Mouse (Mus musculus): ENCODE results near the gene Pafah1b2. TPM values are rescaled to one million over a fixed set of nuclear protein-coding genes. Genes with fewer than 3 reads are reported as not detected.

Gene Pafah1b2
- polyA plus RNA-seq, 1 experiment from 2014 or later: 314 TPM

DNA sequence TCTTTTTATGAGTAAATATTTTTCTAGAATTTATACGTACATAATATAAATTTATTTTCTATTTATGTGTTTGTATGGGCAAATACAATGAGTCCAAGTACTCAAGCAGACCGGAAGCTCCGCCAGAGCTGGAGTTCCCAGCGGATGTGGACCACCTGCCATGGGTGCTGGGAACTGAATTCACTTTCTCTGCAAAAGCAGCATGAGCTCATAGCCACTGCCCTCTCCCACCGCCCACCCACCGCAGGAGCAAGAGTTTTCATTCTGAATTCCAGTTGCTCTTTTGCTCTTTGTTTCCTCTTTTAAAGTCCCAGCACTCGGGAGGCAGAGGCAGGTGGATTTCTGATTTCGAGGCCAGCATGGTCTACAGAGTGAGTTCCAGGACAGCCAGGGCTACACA lies 31.1 kb upstream of the Pafah1b2 start:
- no peak overlapping the region for H3K9ac ChIP-seq (ENCODE audit: low read length)

DNA sequence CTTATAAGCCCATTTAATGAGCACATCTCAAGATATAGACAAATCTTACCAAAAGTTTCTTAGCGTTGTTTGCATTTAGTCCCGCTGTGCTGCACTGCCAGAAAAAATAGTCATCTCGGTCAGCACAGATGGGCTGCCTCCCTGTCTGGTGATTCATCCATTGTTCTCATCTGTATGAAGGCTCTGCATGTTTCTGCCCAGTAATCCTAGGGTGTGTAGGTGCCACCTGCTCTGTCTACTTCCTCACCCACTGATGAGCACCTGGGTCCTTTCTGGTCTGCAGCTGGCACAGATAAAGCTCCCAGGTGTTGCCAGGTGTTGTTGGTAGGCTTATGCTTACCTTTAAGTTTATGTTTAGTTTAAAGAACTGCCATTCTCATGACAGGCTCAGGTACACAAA lies 29.9 kb upstream of the Pafah1b2 start:
- H3K4me1 ChIP-seq (ENCODE audit: control insufficient read depth, insufficient read depth, low read length): no peaks in the 10 kb centered on the region
- WGBS: 79% methylated on average over 3 of the region's 3 CpGs
- no peak overlapping the region for H3K4me2 ChIP-seq (ENCODE audit: low read length)
- no peak for ATAC-seq
- no peak for DNase-seq (ENCODE audit: low spot score)
- no peak overlapping the region for H3K27ac ChIP-seq (ENCODE audit: low read depth, low read length)
- no peaks in the 10 kb centered on the region for H3K27me3 ChIP-seq (replicated peaks; ENCODE audit: control insufficient read depth, insufficient read depth, low read length)
- no peaks in the 10 kb centered on the region for H3K36me3 ChIP-seq (ENCODE audit: control insufficient read depth, insufficient read depth, low read length)
- no peak overlapping the region for H3K4me3 ChIP-seq (ENCODE audit: low read depth, low read length)
- no peak overlapping the region for H3K9ac ChIP-seq (ENCODE audit: low read length)
- no peaks in the 10 kb centered on the region for H3K9me3 ChIP-seq (replicated peaks; ENCODE audit: control insufficient read depth, low read length)

More for the DNA sequence above, 31.1 kb upstream of the Pafah1b2 start:
- ATAC-seq: no peak
- H3K36me3 ChIP-seq (ENCODE audit: control insufficient read depth, insufficient read depth, low read length): no peaks in the 10 kb centered on the region
- no peak overlapping the region for H3K27ac ChIP-seq (ENCODE audit: low read depth, low read length)
- no peak overlapping the region for H3K4me3 ChIP-seq (ENCODE audit: low read depth, low read length)
- 77% methylated on average over 8 of the region's 8 CpGs for WGBS
- no peak for DNase-seq (ENCODE audit: low spot score)
- H3K27me3 ChIP-seq (replicated peaks; ENCODE audit: control insufficient read depth, insufficient read depth, low read length): no peaks in the 10 kb centered on the region
- no peak overlapping the region for H3K4me2 ChIP-seq (ENCODE audit: low read length)
- H3K4me1 ChIP-seq (ENCODE audit: control insufficient read depth, insufficient read depth, low read length): no peaks in the 10 kb centered on the region
- H3K9me3 ChIP-seq (replicated peaks; ENCODE audit: control insufficient read depth, low read length): no peaks in the 10 kb centered on the region

DNA sequence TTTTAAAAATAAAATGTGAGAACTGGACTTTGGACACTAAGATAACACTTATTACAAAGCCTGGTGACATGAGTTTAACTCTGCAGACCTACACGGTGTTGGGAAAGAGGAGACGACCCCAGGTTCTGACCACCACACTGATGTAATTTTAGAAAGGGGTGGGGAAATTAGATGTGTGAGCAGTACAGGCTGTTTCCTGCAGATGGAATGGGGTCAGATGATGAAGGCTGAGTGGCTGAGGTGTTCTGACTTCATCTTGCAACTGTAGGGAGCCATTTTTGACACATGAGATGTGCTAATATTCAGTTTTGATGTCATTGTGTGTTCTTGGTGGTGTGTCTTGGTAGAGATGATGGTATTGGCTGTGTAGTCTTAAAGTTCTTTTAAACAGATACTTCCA lies 28.7 kb upstream of the Pafah1b2 start:
- Histone ChIP-seq H3K27me3 (replicated peaks; ENCODE audit: control insufficient read depth, insufficient read depth, low read length) (no peaks in the 10 kb centered on the region), H3K4me2 (ENCODE audit: low read length) (no peak overlapping the region), H3K27ac (ENCODE audit: low read depth, low read length) (no peak overlapping the region), H3K9me3 (replicated peaks; ENCODE audit: control insufficient read depth, low read length) (no peaks in the 10 kb centered on the region), H3K9ac (ENCODE audit: low read length) (no peak overlapping the region), H3K36me3 (ENCODE audit: control insufficient read depth, insufficient read depth, low read length) (no peaks in the 10 kb centered on the region), H3K4me1 (ENCODE audit: control insufficient read depth, insufficient read depth, low read length) (no peaks in the 10 kb centered on the region), H3K4me3 (ENCODE audit: low read depth, low read length) (no peak overlapping the region)
- ATAC-seq: no peak
- WGBS: 94% methylated on average over 2 of the region's 2 CpGs
- DNase-seq (ENCODE audit: low spot score): no peak

DNA sequence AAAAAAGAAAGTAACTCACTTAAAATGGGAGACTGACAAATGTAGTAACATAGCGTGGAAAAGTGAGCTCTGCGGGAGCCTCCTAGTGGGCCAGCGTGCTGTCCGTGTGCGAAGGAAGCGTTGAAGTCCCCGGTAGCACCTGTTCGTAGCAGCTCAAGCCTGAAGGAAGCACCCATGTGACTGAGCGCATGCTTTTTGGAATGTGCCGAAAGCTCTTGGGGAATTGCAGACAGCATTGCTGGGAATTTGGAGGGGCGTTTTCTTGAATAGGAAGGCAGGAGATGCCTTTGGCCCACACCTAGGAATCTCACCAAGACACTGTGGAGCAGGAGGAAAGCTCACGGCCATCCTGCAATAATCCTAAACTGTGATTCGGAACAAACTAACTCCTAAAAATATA lies 26.3 kb upstream of the Pafah1b2 start:
- H3K36me3 ChIP-seq (ENCODE audit: control insufficient read depth, insufficient read depth, low read length): no peaks in the 10 kb centered on the region
- no peaks in the 10 kb centered on the region for H3K4me1 ChIP-seq (ENCODE audit: control insufficient read depth, insufficient read depth, low read length)
- H3K4me3 ChIP-seq (ENCODE audit: low read depth, low read length): no peak overlapping the region
- H3K27me3 ChIP-seq (replicated peaks; ENCODE audit: control insufficient read depth, insufficient read depth, low read length): no peaks in the 10 kb centered on the region
- no peak for DNase-seq (ENCODE audit: low spot score)
- H3K27ac ChIP-seq (ENCODE audit: low read depth, low read length): no peak overlapping the region
- WGBS: 95% methylated on average over 13 of the region's 13 CpGs
- no peaks in the 10 kb centered on the region for H3K9me3 ChIP-seq (replicated peaks; ENCODE audit: control insufficient read depth, low read length)
- no peak overlapping the region for H3K4me2 ChIP-seq (ENCODE audit: low read length)
- no peak for ATAC-seq
- no peak overlapping the region for H3K9ac ChIP-seq (ENCODE audit: low read length)

DNA sequence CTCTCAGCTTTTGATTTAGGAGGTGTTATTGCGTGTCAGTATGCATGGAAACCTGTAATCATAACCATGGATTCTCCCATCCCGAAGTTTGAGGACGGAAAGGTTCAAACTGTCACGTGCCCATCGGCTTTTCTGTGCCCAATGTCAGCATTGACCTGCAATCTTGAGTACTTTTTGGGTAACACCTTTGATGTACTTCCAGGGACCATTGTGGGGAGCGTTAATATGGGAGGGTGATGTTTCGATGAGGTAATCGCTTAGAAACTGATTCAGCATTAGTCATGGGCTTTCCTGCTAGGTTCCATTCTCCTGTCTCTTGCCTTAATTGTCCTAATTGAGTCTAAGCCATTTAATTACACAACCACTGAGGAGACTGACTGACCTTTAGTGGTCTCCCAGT lies 24.4 kb upstream of the Pafah1b2 start:
- 91% methylated on average over 8 of the region's 8 CpGs for WGBS
- Histone ChIP-seq H3K36me3 (ENCODE audit: control insufficient read depth, insufficient read depth, low read length) (no peaks in the 10 kb centered on the region), H3K4me2 (ENCODE audit: low read length) (no peak overlapping the region), H3K4me1 (ENCODE audit: control insufficient read depth, insufficient read depth, low read length) (peaks cover 5% of the 10 kb centered on the region), H3K9me3 (replicated peaks; ENCODE audit: control insufficient read depth, low read length) (no peaks in the 10 kb centered on the region), H3K27me3 (replicated peaks; ENCODE audit: control insufficient read depth, insufficient read depth, low read length) (no peaks in the 10 kb centered on the region), H3K27ac (ENCODE audit: low read depth, low read length) (no peak overlapping the region), H3K4me3 (ENCODE audit: low read depth, low read length) (no peak overlapping the region), H3K9ac (ENCODE audit: low read length) (no peak overlapping the region)
- no peak for DNase-seq (ENCODE audit: low spot score)
- no peak for ATAC-seq

DNA sequence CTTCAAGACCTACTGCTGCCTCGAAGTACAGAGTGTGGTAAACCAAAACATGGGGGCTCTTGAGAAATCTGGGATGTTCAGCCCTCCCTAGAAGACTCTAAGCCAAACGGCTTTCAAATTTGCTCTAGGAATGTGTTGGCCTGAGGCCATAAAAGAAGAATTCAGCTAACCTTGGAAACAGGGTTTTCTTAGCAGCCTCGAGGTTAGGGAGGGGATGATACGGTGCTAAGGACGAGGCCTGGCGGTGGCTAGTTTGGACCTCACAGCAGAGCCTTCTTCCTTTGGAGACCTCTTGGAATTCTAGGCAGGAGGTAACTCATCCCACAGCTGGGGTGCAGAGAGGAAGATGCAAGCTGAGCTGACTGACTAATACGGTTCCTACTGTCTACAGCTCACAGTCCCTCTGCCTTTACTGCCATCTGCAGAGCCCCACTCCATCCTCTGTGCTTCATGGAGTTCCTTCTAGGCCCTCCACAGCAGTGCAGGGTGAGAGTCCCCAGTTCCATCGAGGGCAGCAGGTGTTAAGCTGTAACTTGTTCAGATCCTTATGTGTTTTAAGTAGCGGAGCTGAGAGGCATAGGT lies 22.9 kb upstream of the Pafah1b2 start:
- H3K4me1 ChIP-seq (ENCODE audit: control insufficient read depth, insufficient read depth, low read length): peaks cover 8% of the 10 kb centered on the region
- no peak for ATAC-seq
- no peaks in the 10 kb centered on the region for H3K27me3 ChIP-seq (replicated peaks; ENCODE audit: control insufficient read depth, insufficient read depth, low read length)
- no peak overlapping the region for H3K4me3 ChIP-seq (ENCODE audit: low read depth, low read length)
- no peak overlapping the region for H3K9ac ChIP-seq (ENCODE audit: low read length)
- H3K36me3 ChIP-seq (ENCODE audit: control insufficient read depth, insufficient read depth, low read length): no peaks in the 10 kb centered on the region
- DNase-seq (ENCODE audit: low spot score): no peak
- no peak overlapping the region for H3K4me2 ChIP-seq (ENCODE audit: low read length)
- H3K27ac ChIP-seq (ENCODE audit: low read depth, low read length): no peak overlapping the region
- no peaks in the 10 kb centered on the region for H3K9me3 ChIP-seq (replicated peaks; ENCODE audit: control insufficient read depth, low read length)
- 68% methylated on average over 9 of the region's 9 CpGs for WGBS

DNA sequence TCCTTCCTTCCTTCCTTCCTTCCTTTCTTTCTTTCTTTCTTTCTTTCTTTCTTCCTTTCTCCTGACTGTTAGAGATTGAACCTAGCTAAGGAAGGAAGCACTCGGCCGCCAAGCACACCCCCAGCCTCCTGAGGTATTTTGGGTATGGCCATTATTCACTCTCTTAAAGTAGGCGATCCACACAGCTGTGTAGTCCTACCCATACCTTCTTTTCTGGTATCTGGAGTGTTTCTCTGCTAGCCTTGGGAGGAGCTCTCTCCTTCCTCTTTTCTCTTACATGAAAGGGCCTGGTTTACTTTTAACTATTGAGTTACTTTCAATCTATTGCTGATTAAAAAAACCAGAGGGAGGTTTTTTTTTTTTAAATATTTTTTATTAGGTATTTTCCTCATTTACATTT lies 21.4 kb upstream of the Pafah1b2 start:
- 86% methylated on average over 3 of the region's 3 CpGs for WGBS
- DNase-seq (ENCODE audit: low spot score): no peak

DNA sequence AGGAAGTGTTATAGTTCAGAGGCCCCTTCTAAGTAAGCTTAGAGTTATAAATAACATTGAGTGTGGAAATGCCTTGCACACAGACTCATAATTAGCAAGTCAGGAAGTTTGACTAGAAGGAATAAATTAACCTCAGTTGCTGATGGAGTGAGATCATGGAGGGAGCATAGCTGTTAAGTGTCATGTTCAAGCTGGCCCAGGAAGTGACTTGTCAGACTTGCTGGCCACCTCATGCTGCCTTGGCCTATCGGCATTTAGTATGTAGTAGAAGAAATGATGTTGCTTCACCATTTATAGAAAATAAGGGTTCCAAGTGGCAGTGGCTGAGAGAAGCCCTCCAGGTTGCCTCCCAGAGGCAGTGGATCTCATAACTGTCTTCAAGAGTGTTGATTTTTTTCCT lies 20.6 kb upstream of the Pafah1b2 start:
- H3K36me3 ChIP-seq (ENCODE audit: control insufficient read depth, insufficient read depth, low read length): no peaks in the 10 kb centered on the region
- no peak overlapping the region for H3K4me2 ChIP-seq (ENCODE audit: low read length)
- H3K4me1 ChIP-seq (ENCODE audit: control insufficient read depth, insufficient read depth, low read length): peaks cover 8% of the 10 kb centered on the region
- no peaks in the 10 kb centered on the region for H3K9me3 ChIP-seq (replicated peaks; ENCODE audit: control insufficient read depth, low read length)
- H3K27ac ChIP-seq (ENCODE audit: low read depth, low read length): no peak overlapping the region
- H3K27me3 ChIP-seq (replicated peaks; ENCODE audit: control insufficient read depth, insufficient read depth, low read length): no peaks in the 10 kb centered on the region
- no peak overlapping the region for H3K9ac ChIP-seq (ENCODE audit: low read length)
- ATAC-seq: no peak
- DNase-seq (ENCODE audit: low spot score): no peak
- WGBS: 92% methylated on average over 1 of the region's 1 CpGs
- H3K4me3 ChIP-seq (ENCODE audit: low read depth, low read length): no peak overlapping the region

More for the DNA sequence above, 21.4 kb upstream of the Pafah1b2 start:
- no peak overlapping the region for H3K4me2 ChIP-seq (ENCODE audit: low read length)
- H3K27ac ChIP-seq (ENCODE audit: low read depth, low read length): no peak overlapping the region
- no peak for ATAC-seq
- H3K4me1 ChIP-seq (ENCODE audit: control insufficient read depth, insufficient read depth, low read length): peaks cover 8% of the 10 kb centered on the region
- H3K27me3 ChIP-seq (replicated peaks; ENCODE audit: control insufficient read depth, insufficient read depth, low read length): no peaks in the 10 kb centered on the region
- H3K4me3 ChIP-seq (ENCODE audit: low read depth, low read length): no peak overlapping the region
- no peaks in the 10 kb centered on the region for H3K9me3 ChIP-seq (replicated peaks; ENCODE audit: control insufficient read depth, low read length)
- no peaks in the 10 kb centered on the region for H3K36me3 ChIP-seq (ENCODE audit: control insufficient read depth, insufficient read depth, low read length)
- H3K9ac ChIP-seq (ENCODE audit: low read length): no peak overlapping the region

DNA sequence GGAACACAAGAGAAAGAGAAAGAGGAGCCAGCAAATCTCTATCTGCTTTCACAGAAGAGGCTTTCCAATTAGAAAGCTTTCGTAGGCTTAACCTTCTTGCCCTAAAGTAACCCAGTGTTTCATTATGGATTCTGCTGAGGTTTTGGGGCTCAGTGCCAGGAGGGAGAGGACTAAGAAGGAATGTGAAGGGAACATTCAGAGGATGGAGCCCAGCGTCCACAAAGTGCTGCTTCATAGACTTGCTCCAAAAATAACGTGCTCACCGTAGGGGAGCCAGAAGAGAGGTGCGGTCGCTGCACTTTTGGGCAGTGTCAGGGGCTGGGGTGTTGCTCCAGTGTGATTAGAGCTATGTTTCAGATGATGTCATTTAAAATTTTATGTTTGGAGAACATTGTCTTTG lies 19.7 kb upstream of the Pafah1b2 start:
- H3K9me3 ChIP-seq (replicated peaks; ENCODE audit: control insufficient read depth, low read length): no peaks in the 10 kb centered on the region
- WGBS: 45% methylated on average over 6 of the region's 6 CpGs
- ATAC-seq (no peak), DNase-seq (ENCODE audit: low spot score) (peak; percentile 43)
- H3K27me3 ChIP-seq (replicated peaks; ENCODE audit: control insufficient read depth, insufficient read depth, low read length): no peaks in the 10 kb centered on the region
- no peak overlapping the region for H3K4me3 ChIP-seq (ENCODE audit: low read depth, low read length)
- no peak overlapping the region for H3K9ac ChIP-seq (ENCODE audit: low read length)
- H3K36me3 ChIP-seq (ENCODE audit: control insufficient read depth, insufficient read depth, low read length): no peaks in the 10 kb centered on the region
- H3K27ac ChIP-seq (ENCODE audit: low read depth, low read length): no peak overlapping the region
- H3K4me2 ChIP-seq (ENCODE audit: low read length): no peak overlapping the region
- H3K4me1 ChIP-seq (ENCODE audit: control insufficient read depth, insufficient read depth, low read length): peaks cover 8% of the 10 kb centered on the region

Data from forebrain, embryonic 14.5 days (tissue).